Mouse (Mus musculus): ENCODE results near the gene Cyp3a41b. TPM values are rescaled to one million over a fixed set of nuclear protein-coding genes. Genes with fewer than 3 reads are reported as not detected.
"Not testable (repeated sequence)": the region's sequence is repeated elsewhere in the genome, so short reads cannot be mapped to it uniquely, and the experiment has no call there.

Gene Cyp3a41b
- polyA plus RNA-seq (2015; fragmentation: Nextera tagmentation; extraction: Ambion mirVana) = not detected in 2 replicates

DNA sequence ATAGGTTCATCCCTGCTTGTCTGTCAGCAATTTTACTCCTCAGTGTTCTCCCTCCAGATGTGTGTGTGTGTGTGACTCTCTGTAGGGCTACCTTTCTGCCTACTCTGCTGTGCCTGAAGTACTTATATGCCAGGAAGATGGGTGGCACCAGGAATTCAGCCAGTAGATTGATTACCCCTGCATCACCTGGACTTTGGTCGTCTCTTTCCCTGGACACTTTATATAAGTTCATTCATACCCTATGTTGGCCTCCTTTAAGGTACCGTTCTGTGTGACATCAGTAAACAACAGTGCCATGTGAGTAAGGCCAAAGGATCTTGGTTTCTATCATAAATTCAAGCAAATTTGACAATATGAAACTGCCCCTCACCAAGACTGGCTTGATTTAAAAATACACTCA lies at the start of gene Cyp3a41b:
Cyp3a41b (minus strand) TSS at position 101 of the 400 bp plus-strand sequence.
- not testable (repeated sequence) for ATAC-seq (replicated peaks; ENCODE audit: low FRiP score, low read depth); H3K27ac ChIP-seq; H3K27me3 ChIP-seq (ENCODE audit: insufficient read depth, low read length); H3K9ac ChIP-seq (ENCODE audit: low read depth, low read length); H3K4me3 ChIP-seq (replicated peaks; ENCODE audit: low read depth, low read length); H3K36me3 ChIP-seq (ENCODE audit: insufficient read depth, low read length); DNase-seq (ENCODE audit: low spot score); H3K9me3 ChIP-seq (replicated peaks; ENCODE audit: low read length); H3K4me2 ChIP-seq (ENCODE audit: low read length); H3K4me1 ChIP-seq (replicated peaks; ENCODE audit: insufficient read depth, low read length)
- 65% methylated on average over 1 of the region's 2 CpGs for WGBS

DNA sequence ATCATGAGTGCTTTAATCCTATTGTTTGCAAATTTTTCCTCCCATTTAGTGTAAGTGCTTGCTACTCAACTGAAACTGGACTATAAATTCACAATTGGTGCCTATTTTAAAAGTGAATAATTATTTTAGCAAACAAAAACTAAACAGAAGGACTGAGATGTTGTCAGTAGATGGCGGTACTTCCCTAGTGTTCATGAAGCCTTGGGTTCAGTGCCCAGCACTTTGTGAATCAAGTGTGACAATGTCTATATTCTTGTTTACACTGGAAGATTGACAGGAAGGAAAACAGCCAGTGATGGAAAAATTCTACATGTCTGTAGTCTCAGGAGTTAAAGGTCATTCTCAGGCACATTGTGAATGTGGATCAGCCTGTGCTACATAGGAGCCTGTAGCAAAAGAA lies 47.8 kb upstream of the Cyp3a41b start:
- 83% methylated on average over 1 of the region's 1 CpGs for WGBS
- not testable (repeated sequence) for H3K36me3 ChIP-seq (ENCODE audit: insufficient read depth, low read length); H3K4me3 ChIP-seq (replicated peaks; ENCODE audit: low read depth, low read length); H3K9me3 ChIP-seq (replicated peaks; ENCODE audit: low read length); H3K9ac ChIP-seq (ENCODE audit: low read depth, low read length); H3K4me2 ChIP-seq (ENCODE audit: low read length); H3K27ac ChIP-seq; H3K27me3 ChIP-seq (ENCODE audit: insufficient read depth, low read length); H3K4me1 ChIP-seq (replicated peaks; ENCODE audit: insufficient read depth, low read length); DNase-seq (ENCODE audit: low spot score); ATAC-seq (replicated peaks; ENCODE audit: low FRiP score, low read depth)

DNA sequence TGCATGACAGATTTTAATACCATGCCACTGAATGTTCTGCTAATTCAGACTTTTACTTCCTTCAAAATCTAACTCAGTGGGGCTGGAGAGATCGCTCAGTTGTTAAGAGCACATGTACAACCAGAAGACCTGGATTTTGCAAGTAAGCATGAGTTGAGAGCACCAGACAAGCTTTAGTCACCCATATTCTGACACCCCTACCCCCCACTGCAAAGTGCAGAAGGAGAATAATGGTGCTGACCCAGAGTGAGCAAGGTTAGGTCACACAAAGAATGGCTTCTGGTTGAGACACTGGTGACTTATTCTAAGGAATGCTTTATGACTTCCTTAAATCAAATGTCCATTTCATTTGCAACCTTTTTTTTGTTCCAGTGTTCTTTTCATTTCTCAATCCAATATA lies 20.4 kb upstream of the Cyp3a41b start:
- H3K9ac ChIP-seq (ENCODE audit: low read depth, low read length); H3K9me3 ChIP-seq (replicated peaks; ENCODE audit: low read length); H3K4me2 ChIP-seq (ENCODE audit: low read length); ATAC-seq (replicated peaks; ENCODE audit: low FRiP score, low read depth); H3K27me3 ChIP-seq (ENCODE audit: insufficient read depth, low read length); H3K36me3 ChIP-seq (ENCODE audit: insufficient read depth, low read length); H3K27ac ChIP-seq; H3K4me3 ChIP-seq (replicated peaks; ENCODE audit: low read depth, low read length); DNase-seq (ENCODE audit: low spot score); H3K4me1 ChIP-seq (replicated peaks; ENCODE audit: insufficient read depth, low read length): not testable (repeated sequence)
- 67% methylated on average over 1 of the region's 1 CpGs for WGBS

DNA sequence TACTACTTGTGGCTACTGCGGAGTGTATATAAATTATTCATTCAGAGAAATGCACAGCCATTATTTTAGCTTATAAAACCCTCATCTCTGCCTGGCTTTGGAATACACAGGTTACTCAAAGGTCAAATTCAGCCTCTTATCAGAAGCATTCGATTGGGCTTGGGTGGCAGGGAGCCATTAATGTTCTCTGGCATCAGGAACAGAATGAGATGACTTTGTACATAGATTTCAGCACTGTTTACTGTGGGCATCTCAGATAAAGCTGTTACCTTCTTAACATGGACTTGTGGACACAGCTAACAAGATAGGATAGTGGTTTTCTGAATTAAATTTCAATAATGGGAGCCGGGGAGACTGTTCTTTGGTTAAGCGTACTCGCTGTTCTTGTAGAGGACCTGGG lies 13.3 kb upstream of the Cyp3a41b start:
- H3K4me1 ChIP-seq (replicated peaks; ENCODE audit: insufficient read depth, low read length) = not testable (repeated sequence)

DNA sequence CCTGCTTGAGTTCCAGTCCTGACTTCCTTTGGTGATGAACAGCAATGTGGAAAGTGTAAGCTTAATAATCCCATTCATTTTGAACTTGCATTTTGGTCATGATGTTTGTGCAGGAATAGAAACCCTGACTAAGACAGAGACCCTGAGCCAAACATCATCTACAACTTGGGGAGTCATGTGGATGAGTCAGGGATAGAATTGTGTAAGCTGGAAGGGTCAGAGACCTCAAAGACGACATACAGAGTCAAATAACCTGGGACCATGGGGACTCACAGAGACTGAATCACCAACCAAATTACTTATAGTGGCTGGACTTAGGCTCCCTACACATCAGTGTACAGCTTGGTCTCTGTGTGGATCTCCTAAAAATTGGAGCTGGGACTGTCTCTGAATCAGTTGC lies 7.2 kb downstream of the Cyp3a41b start:
- not testable (repeated sequence) for H3K36me3 ChIP-seq (ENCODE audit: insufficient read depth, low read length); DNase-seq (ENCODE audit: low spot score); H3K4me2 ChIP-seq (ENCODE audit: low read length); H3K4me1 ChIP-seq (replicated peaks; ENCODE audit: insufficient read depth, low read length); ATAC-seq (replicated peaks; ENCODE audit: low FRiP score, low read depth); H3K4me3 ChIP-seq (replicated peaks; ENCODE audit: low read depth, low read length); H3K9me3 ChIP-seq (replicated peaks; ENCODE audit: low read length); H3K9ac ChIP-seq (ENCODE audit: low read depth, low read length); H3K27me3 ChIP-seq (ENCODE audit: insufficient read depth, low read length); H3K27ac ChIP-seq
- 64% methylated on average over 1 of the region's 1 CpGs for WGBS

More for the DNA sequence above, 13.3 kb upstream of the Cyp3a41b start:
- H3K27me3 ChIP-seq (ENCODE audit: insufficient read depth, low read length); H3K36me3 ChIP-seq (ENCODE audit: insufficient read depth, low read length); H3K27ac ChIP-seq; H3K9ac ChIP-seq (ENCODE audit: low read depth, low read length); DNase-seq (ENCODE audit: low spot score); H3K4me3 ChIP-seq (replicated peaks; ENCODE audit: low read depth, low read length); ATAC-seq (replicated peaks; ENCODE audit: low FRiP score, low read depth); H3K4me2 ChIP-seq (ENCODE audit: low read length); H3K9me3 ChIP-seq (replicated peaks; ENCODE audit: low read length): not testable (repeated sequence)
- 81% methylated on average over 5 of the region's 5 CpGs for WGBS

DNA sequence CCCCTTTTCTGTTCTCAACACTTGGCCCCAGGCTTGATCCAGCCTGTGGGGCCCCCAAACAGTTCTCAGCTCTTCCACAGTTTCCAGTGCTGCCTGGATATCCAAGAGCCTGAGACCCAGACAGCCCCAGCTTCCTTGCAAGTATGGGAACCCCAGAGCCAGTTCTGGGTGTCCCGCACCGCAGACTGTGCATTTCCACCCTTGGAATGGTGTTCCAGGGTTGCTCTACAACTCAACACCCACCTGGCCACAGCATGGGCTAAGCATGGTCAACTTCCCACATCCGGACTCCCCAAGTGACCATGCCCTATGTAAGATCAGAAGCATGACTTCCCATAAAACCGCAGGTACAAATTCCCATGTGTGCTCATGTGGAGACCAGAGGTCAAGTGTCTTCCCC lies 8.9 kb downstream of the Cyp3a41b start:
- not testable (repeated sequence) for H3K9me3 ChIP-seq (replicated peaks; ENCODE audit: low read length); H3K9ac ChIP-seq (ENCODE audit: low read depth, low read length); H3K27me3 ChIP-seq (ENCODE audit: insufficient read depth, low read length); DNase-seq (ENCODE audit: low spot score); H3K27ac ChIP-seq; H3K36me3 ChIP-seq (ENCODE audit: insufficient read depth, low read length); H3K4me3 ChIP-seq (replicated peaks; ENCODE audit: low read depth, low read length); H3K4me1 ChIP-seq (replicated peaks; ENCODE audit: insufficient read depth, low read length); H3K4me2 ChIP-seq (ENCODE audit: low read length); ATAC-seq (replicated peaks; ENCODE audit: low FRiP score, low read depth)
- 87% methylated on average over 4 of the region's 4 CpGs for WGBS

DNA sequence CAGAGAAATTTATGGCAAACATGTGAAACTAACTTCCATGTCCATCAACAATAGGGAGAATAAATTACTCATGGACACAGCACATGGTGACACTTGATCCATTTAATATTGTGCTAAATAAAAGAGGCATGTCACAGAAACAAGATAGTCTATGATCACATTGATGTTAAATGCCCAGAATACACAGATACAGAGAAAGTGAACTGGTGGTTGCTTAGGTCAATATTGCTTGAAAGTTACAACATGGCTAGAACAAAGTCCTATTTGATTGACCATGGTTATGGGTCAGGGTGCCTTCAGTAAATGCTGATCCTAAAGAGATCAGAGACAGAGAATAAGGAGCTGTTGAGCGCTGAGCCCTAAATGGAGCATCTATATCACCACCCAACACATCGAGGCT lies 12.6 kb downstream of the Cyp3a41b start:
- H3K36me3 ChIP-seq (ENCODE audit: insufficient read depth, low read length); H3K4me2 ChIP-seq (ENCODE audit: low read length); DNase-seq (ENCODE audit: low spot score); H3K4me1 ChIP-seq (replicated peaks; ENCODE audit: insufficient read depth, low read length); ATAC-seq (replicated peaks; ENCODE audit: low FRiP score, low read depth); H3K27ac ChIP-seq; H3K9me3 ChIP-seq (replicated peaks; ENCODE audit: low read length); H3K4me3 ChIP-seq (replicated peaks; ENCODE audit: low read depth, low read length); H3K27me3 ChIP-seq (ENCODE audit: insufficient read depth, low read length); H3K9ac ChIP-seq (ENCODE audit: low read depth, low read length): not testable (repeated sequence)
- WGBS = 80% methylated on average over 2 of the region's 2 CpGs

Other genes with a start within 250 kb of the Cyp3a41b start
- gene Cyp3a57, start 239.5 kb downstream of the Cyp3a41b start, polyA plus RNA-seq (2015; fragmentation: Nextera tagmentation; extraction: Ambion mirVana) = 0.09 and 0.16 TPM in 2 replicates
- not detected in 2 replicates for gene Cyp3a16, start 115.0 kb downstream of the Cyp3a41b start, polyA plus RNA-seq (2015; fragmentation: Nextera tagmentation; extraction: Ambion mirVana)
- 0.06 TPM in 1 of 2 replicates, not detected in the other for gene Cyp3a41a, start 135.4 kb upstream of the Cyp3a41b start, polyA plus RNA-seq (2015; fragmentation: Nextera tagmentation; extraction: Ambion mirVana)
- not detected in 2 replicates for gene Cyp3a44, start 221.1 kb upstream of the Cyp3a41b start, polyA plus RNA-seq (2015; fragmentation: Nextera tagmentation; extraction: Ambion mirVana)

Measured in kidney, postnatal 0 days (tissue).